Mouse (Mus musculus) megakaryocyte-erythroid progenitor cell, adult 5-6 weeks (primary cell): ENCODE measurements around the gene Itga9. TPM values are rescaled to one million over a fixed set of nuclear protein-coding genes. Genes with fewer than 3 reads are reported as not detected.

Experiments
- ATAC-seq: replicated peaks from 2 replicates; pipeline ENCODE4 v1.8.0; 2016; ENCODE audit warnings: mild to moderate bottlenecking, inconsistent platforms; ENCODE audit not compliant: severe bottlenecking, poor library complexity, low FRiP score, low TSS enrichment
- total RNA-seq, 2 experiments: library from RNA; stranded (forward) in 1 of 2; stranded (reverse) in 1 of 2; fragments of 200-1000, 215-1000 nt in 1 of 2; fragments of >200 nt in 1 of 2; fragmentation: Nextera tagmentation in 1 of 2; gene quantifications; 2 replicates each; pipeline ENCODE4 v1.2.3; 2014 to 2017

The Itga9 gene
- total RNA-seq, 2 experiments from 2014 or later = 0.02 TPM; not detected in 1

GRCm38 (mm10) chr9:118878596-118878995, 272.1 kb downstream of the Itga9 start:
- ATAC-seq = no peak

GRCm38 (mm10) chr9:118881281-118881945, 274.9 kb downstream of the Itga9 start:
- ATAC-seq = peak; percentile 77

GRCm38 (mm10) chr9:118881946-118882284, 275.4 kb downstream of the Itga9 start:
- ATAC-seq = no peak

- no peak for ATAC-seq
Observed at GRCm38 (mm10) chr9:118883150-118883549, 276.7 kb downstream of the Itga9 start.

GRCm38 (mm10) chr9:118885785-118886184, 279.3 kb downstream of the Itga9 start:
- ATAC-seq = no peak

GRCm38 (mm10) chr9:118887201-118887600, 280.7 kb downstream of the Itga9 start:
- ATAC-seq = no peak

GRCm38 (mm10) chr9:118887734-118888133, 281.2 kb downstream of the Itga9 start:
- no peak for ATAC-seq

- peak; percentile 73 for ATAC-seq
Observed at GRCm38 (mm10) chr9:118890149-118890548, 283.7 kb downstream of the Itga9 start.

- ATAC-seq = no peak
Observed at GRCm38 (mm10) chr9:118890645-118891044, 284.2 kb downstream of the Itga9 start.

GRCm38 (mm10) chr9:118891068-118891467, 284.6 kb downstream of the Itga9 start:
- ATAC-seq = no peak

- ATAC-seq = no peak
Observed at GRCm38 (mm10) chr9:118891593-118891992, 285.1 kb downstream of the Itga9 start.

- ATAC-seq = no peak
Observed at GRCm38 (mm10) chr9:118895101-118895500, 288.6 kb downstream of the Itga9 start.

GRCm38 (mm10) chr9:118900677-118901076, 294.2 kb downstream of the Itga9 start:
- no peak for ATAC-seq

GRCm38 (mm10) chr9:118901917-118902316, 295.4 kb downstream of the Itga9 start:
- no peak for ATAC-seq

- peak; percentile 75; the same call in 1 of the 2 replicates for ATAC-seq
Observed at GRCm38 (mm10) chr9:118907934-118908620, 301.6 kb downstream of the Itga9 start.

GRCm38 (mm10) chr9:118913048-118913447, 306.6 kb downstream of the Itga9 start:
- no peak for ATAC-seq

- no peak for ATAC-seq
Observed at GRCm38 (mm10) chr9:118913613-118914012, 307.1 kb downstream of the Itga9 start.

GRCm38 (mm10) chr9:118914589-118914988, 308.1 kb downstream of the Itga9 start:
- no peak for ATAC-seq

- ATAC-seq = peak; percentile 59; the same call in 1 of the 2 replicates
Observed at GRCm38 (mm10) chr9:118915290-118915689, 308.8 kb downstream of the Itga9 start.

- peak; percentile 64 for ATAC-seq
Observed at GRCm38 (mm10) chr9:118919672-118920186, 313.2 kb downstream of the Itga9 start.
